Mouse (Mus musculus) cerebellum, adult 9-11 months (tissue): ENCODE results near the gene Itsn1.
A peak's percentile ranks its signal among the peaks of the same experiment; 100 is the strongest.

Experiments
- DNase-seq: peaks from one replicate; pipeline ENCODE4 v3.0.0; 2022

The Itsn1 gene

DNA sequence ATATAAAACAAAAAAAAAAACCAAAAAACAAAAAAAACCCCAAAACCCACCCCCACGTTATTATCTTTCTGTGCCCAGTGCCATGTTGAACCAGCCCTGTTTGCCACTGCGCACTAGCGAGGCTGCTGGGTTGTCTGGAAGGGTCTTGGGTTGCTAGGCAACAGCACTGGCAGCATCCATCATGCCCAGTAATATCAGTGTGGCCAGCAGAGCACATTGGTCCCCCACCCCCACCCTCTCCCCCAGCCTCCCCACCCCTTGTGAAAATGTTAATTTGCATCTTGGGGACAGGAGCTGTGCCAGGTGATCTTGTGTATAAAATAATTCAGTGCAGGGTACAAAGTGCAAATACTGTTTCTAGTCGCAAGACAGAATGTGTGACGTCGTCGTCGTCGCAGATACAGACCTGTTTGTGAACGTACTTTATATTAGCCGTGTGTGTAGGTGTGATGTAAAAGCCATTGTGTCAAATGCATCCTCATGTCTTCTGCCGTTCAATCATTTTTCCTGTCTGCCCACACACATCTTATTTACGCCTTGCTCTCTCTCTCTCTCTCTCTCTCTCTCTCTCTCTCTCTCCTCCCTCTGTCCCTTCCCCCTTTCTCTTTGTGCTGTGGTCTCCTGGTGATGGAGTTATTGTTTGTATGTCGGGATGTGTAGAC lies 233.9 kb downstream of the Itsn1 start:
- peak; percentile 28 for DNase-seq

DNA sequence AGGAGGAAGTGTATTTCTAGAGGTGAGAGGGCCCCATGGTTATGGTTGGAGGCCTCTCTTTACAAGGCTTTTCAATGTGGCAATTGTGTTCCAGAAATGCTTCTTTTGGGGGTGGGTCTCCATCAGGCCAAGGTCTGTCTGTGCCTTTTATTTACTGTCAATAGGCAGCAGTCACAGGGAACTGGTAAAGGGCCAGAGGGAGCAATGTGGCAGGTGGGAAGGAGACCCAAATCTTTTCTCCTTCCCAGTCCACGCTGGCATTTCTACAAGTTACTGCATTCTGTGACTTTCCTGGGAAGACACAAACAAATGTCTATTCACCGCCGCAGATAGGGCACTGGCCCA lies 234.4 kb downstream of the Itsn1 start:
- no peak for DNase-seq

DNA sequence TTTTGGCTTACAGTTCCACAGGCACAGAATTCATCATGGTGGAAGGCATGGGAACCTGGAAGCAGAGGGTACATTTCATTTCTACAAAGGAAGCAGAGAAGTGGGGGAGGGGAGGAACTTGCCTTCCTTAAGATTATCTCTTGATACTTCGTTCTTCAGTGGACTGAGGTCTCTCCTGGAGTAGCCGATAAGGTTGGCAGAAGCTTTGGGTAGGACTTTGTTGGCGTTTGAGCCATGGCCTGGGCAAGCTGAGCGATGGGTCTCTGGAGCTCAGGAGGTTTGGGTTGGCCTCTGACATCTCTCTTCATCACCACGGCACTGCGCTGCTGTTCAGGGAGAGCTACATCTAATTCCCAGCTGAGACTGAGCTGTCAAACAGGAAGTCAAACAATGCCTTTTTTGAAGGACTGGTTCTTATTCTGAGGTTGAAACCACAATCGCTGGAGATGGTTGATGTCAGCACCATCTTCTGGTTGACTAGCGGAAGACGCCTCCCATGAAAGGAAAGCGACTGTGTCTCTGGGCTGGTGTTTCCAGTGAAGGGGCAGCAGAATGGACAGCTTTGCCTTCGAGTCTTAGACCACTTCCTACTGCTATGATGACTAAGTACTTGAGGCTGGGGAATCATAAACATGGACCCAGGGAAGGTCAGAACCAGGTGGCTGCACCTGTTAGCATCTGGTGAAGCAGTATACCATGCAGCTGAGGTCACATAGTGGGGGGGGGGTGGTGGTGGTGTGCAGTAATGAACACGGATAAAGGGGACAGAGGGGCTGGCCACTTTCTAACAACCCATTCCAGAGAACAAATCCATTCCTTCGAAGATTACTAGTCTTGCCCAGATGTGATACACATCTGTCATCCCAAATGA lies 235.5 kb downstream of the Itsn1 start:
- no peak for DNase-seq

DNA sequence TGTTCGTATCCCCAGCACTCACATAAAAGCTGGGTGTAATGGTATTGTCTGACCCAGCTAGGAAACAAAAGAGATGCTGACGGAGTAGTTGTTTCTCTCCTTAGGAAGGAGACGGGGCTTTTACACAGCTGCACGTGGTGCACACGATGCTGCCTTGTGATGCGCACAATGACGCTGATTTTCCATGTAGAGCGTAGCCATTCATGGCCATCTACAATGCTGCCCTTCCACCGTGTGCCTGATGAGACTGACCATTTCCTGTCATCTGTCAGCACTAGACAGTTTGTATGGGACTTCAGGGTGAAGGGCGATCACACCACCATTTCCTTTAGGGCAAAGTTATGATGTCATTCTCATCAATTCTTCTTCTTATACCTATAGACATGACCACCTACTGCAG lies 239.6 kb downstream of the Itsn1 start:
- no peak for DNase-seq

DNA sequence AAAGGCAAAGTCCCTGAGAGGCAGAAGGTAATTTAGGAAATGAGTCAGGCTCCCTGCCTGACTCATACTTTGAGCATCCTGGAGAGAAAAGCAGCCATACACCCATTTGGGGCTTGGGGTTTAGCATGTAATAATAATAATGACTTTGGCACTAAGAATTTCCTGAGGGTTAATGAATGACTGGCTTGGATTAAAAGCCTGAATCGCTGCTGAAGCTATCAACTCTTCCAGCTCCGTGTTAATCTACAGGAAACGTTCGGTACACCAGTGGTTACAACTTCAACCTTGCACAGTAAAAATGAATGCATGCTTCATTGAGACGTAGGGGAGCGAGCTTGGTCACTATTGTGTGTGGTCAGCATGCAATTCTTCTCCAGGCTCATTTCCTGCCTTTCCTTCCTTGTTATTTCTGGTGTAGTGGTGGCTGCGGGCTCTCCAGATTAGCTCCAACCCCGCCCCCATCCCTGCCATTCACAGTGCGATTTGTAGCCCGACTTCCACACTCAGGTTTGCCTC lies 240.5 kb downstream of the Itsn1 start:
- no peak for DNase-seq
